8 mouse cellular contexts compared by ENCODE assay signal in the genomic region with DNA sequence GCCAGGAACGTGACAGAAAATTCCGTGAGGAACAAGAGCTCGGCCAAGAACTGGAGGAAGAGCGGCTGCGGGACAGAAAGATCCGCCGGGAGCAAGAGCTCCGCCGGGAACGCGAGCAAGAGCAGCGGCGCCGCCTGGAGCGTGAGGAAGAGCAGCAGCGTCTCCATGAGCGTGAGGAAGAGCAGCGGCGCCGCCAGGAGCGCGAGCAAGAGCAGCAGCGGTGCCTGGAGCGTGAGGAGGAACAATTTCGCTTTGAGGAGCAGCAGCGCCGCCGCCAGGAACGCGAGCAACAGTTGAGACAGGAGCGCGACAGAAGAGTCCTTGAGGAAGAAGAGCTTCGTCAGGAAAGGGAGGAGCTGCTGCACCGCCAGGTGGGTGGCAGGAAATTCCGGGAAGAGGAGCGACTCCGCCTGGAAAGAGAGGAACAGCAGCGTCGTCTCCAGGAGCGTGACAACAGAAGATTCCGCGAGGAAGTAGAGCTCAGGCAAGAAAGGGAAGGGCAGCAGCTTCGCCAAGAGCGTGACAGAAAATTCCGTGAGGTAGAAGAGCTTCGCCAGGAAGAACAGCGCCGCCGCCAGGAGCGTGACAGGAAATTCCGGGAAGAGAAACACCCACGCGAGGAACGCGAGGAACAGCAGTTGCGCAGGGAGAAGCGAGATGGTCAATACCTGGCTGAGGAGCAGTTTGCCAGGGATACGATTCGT. TPM values are rescaled to one million over a fixed set of nuclear protein-coding genes. Genes with fewer than 3 reads are reported as not detected.
DNase-seq lines count a peak whose midpoint lies in the region; ATAC-seq and TF ChIP-seq lines count a peak whose summit lies in the region.

No protein-coding gene starts in this region.

- 0 out of 2 replicates have a peak, but pooled peaks have one; percentile 41 for ATAC-seq in embryonic facial prominence, embryonic 15.5 days (ENCODE audit: insufficient number of reproducible peaks, low FRiP score, low TSS enrichment, low read depth)
- 0 out of 2 replicates have a peak, but pooled peaks have one; percentile 34 for ATAC-seq in heart, embryonic 15.5 days (replicated peaks; ENCODE audit: insufficient number of reproducible peaks, insufficient read depth, low FRiP score, low read depth)
- ATAC-seq in liver, embryonic 12.5 days: no peak

- H3K4me3 ChIP-seq in thymus, adult 2 months (ENCODE audit: control insufficient read depth, insufficient read depth, low read length): peak overlapping the region; percentile 14; the same call in 1 of the 2 replicates
- peak overlapping the region; percentile 59 for H3K4me3 ChIP-seq in embryonic facial prominence, embryonic 15.5 days (replicated peaks)
- H3K4me3 ChIP-seq in heart, embryonic 15.5 days: peak overlapping the region; percentile 76
- H3K4me3 ChIP-seq in liver, embryonic 12.5 days: peak overlapping the region; percentile 40

- peaks cover 23% of the 10 kb centered on the region for H3K27me3 ChIP-seq in thymus, adult 2 months (ENCODE audit: control insufficient read depth, insufficient read depth, low read length)
- peaks cover 29% of the 10 kb centered on the region for H3K27me3 ChIP-seq in embryonic facial prominence, embryonic 15.5 days
- H3K27me3 ChIP-seq in heart, embryonic 15.5 days: peaks cover 58% of the 10 kb centered on the region
- peaks cover 72% of the 10 kb centered on the region for H3K27me3 ChIP-seq in liver, embryonic 12.5 days (replicated peaks)

- no peak overlapping the region for H3K27ac ChIP-seq in thymus, adult 2 months (ENCODE audit: control insufficient read depth, insufficient read depth, low read length)
- peak overlapping the region; percentile 69 for H3K27ac ChIP-seq in embryonic facial prominence, embryonic 15.5 days (replicated peaks)
- 0 out of 2 replicates have a peak overlapping the region, but pooled peaks have one; percentile 11 for H3K27ac ChIP-seq in heart, embryonic 15.5 days
- no peak overlapping the region for H3K27ac ChIP-seq in liver, embryonic 12.5 days

- H3K4me2 ChIP-seq in embryonic facial prominence, embryonic 15.5 days (replicated peaks): peak overlapping the region; percentile 95
- H3K4me2 ChIP-seq in heart, embryonic 15.5 days: peak overlapping the region; percentile 93
- peak overlapping the region; percentile 70 for H3K4me2 ChIP-seq in liver, embryonic 12.5 days

- no peak for TF ChIP-seq POLR2A in thymus, adult 2 months (IDR thresholded peaks at IDR 0.05; ENCODE audit: control insufficient read depth, extremely low read depth, insufficient read depth, low read length, poor library complexity)

- H3K9ac ChIP-seq in embryonic facial prominence, embryonic 15.5 days: peak overlapping the region; percentile 21
- H3K9ac ChIP-seq in heart, embryonic 15.5 days: peak overlapping the region; percentile 52
- no peak overlapping the region for H3K9ac ChIP-seq in liver, embryonic 12.5 days

- H3K36me3 ChIP-seq in thymus, adult 2 months (ENCODE audit: control insufficient read depth, insufficient read depth, low read length): no peaks in the 10 kb centered on the region
- H3K36me3 ChIP-seq in embryonic facial prominence, embryonic 15.5 days: no peaks in the 10 kb centered on the region
- no peaks in the 10 kb centered on the region for H3K36me3 ChIP-seq in heart, embryonic 15.5 days
- H3K36me3 ChIP-seq in liver, embryonic 12.5 days: no peaks in the 10 kb centered on the region

- peak; percentile 6 for DNase-seq in thymus, adult 2 months
- DNase-seq in thymus, postnatal 25 days: no peak
- DNase-seq in kidney, postnatal 14 days: peak; percentile 73
- DNase-seq in neural tube, embryonic 10.5 days (ENCODE audit: extremely low spot score, low spot score): peak; percentile 76
- peak; percentile 35 for DNase-seq in thymus, postnatal 4 days

- H3K9me3 ChIP-seq in embryonic facial prominence, embryonic 15.5 days (replicated peaks): no peaks in the 10 kb centered on the region
- no peaks in the 10 kb centered on the region for H3K9me3 ChIP-seq in heart, embryonic 15.5 days (replicated peaks)
- H3K9me3 ChIP-seq in liver, embryonic 12.5 days (replicated peaks): no peaks in the 10 kb centered on the region

- peaks cover 11% of the 10 kb centered on the region for H3K4me1 ChIP-seq in thymus, adult 2 months (replicated peaks; ENCODE audit: control insufficient read depth, insufficient read depth, low read length)
- peaks cover 40% of the 10 kb centered on the region for H3K4me1 ChIP-seq in embryonic facial prominence, embryonic 15.5 days
- H3K4me1 ChIP-seq in heart, embryonic 15.5 days (replicated peaks): peaks cover 32% of the 10 kb centered on the region
- 0 out of 2 replicates have a peak, but pooled peaks cover 5% of the 10 kb centered on the region for H3K4me1 ChIP-seq in liver, embryonic 12.5 days

- TF ChIP-seq CTCF in thymus, adult 2 months (IDR thresholded peaks at IDR 0.05; ENCODE audit: borderline replicate concordance, control insufficient read depth, extremely low read depth, insufficient read depth, low read length, poor library complexity): no peak

- 2% methylated on average over 59 of the region's 59 CpGs for WGBS in thymus, adult 2 months
- WGBS in embryonic facial prominence, embryonic 15.5 days: under 1% methylated on average over 59 of the region's 59 CpGs
- under 1% methylated on average over 59 of the region's 59 CpGs for WGBS in heart, embryonic 15.5 days
- 2% methylated on average over 59 of the region's 59 CpGs for WGBS in liver, embryonic 12.5 days (ENCODE audit: insufficient replicate concordance)

RNA-seq across cellular contexts. Expression of gene Tchh, which starts 5.2 kb away (rescaled TPM):
- 0.14 and 0.22 TPM in 2 replicates for polyA plus RNA-seq in thymus, adult 2 months (2012; rRNA removed)
- 21.3 and 45.7 TPM in 2 replicates for polyA plus RNA-seq in embryonic facial prominence, embryonic 15.5 days (2015; fragmentation: Nextera tagmentation; extraction: Ambion mirVana)
- 0.53 and 0.67 TPM in 2 replicates for polyA plus RNA-seq in heart, embryonic 15.5 days (2015; fragmentation: Nextera tagmentation; extraction: Ambion mirVana)
- polyA plus RNA-seq in liver, embryonic 12.5 days (2016; fragmentation: Nextera tagmentation; extraction: Ambion mirVana): 0.11 and 0.16 TPM in 2 replicates

RNA-seq across cellular contexts. Expression of gene Tchhl1, which starts 21.3 kb away (rescaled TPM):
- polyA plus RNA-seq in thymus, adult 2 months (2012; rRNA removed): not detected in 2 replicates
- 1.3 and 1.7 TPM in 2 replicates for polyA plus RNA-seq in embryonic facial prominence, embryonic 15.5 days (2015; fragmentation: Nextera tagmentation; extraction: Ambion mirVana)
- polyA plus RNA-seq in heart, embryonic 15.5 days (2015; fragmentation: Nextera tagmentation; extraction: Ambion mirVana): not detected in 2 replicates
- polyA plus RNA-seq in liver, embryonic 12.5 days (2016; fragmentation: Nextera tagmentation; extraction: Ambion mirVana): not detected in 2 replicates

RNA-seq across cellular contexts. Expression of gene Rptn, which starts 53.8 kb away (rescaled TPM):
- polyA plus RNA-seq in thymus, adult 2 months (2012; rRNA removed): 1.5 and 1.6 TPM in 2 replicates
- polyA plus RNA-seq in embryonic facial prominence, embryonic 15.5 days (2015; fragmentation: Nextera tagmentation; extraction: Ambion mirVana): 18.8 and 22.8 TPM in 2 replicates
- not detected in 2 replicates for polyA plus RNA-seq in heart, embryonic 15.5 days (2015; fragmentation: Nextera tagmentation; extraction: Ambion mirVana)
- polyA plus RNA-seq in liver, embryonic 12.5 days (2016; fragmentation: Nextera tagmentation; extraction: Ambion mirVana): 0.05 and 0.06 TPM in 2 replicates

Comparison
In these comparisons a context has a peak if more than half of its experiments do, and no peak if none do; other contexts are left out.
1. H3K27ac ChIP-seq: peak in embryonic facial prominence, embryonic 15.5 days (single experiment) and heart, embryonic 15.5 days (single experiment); none in thymus, adult 2 months (single experiment) and liver, embryonic 12.5 days (single experiment).
2. H3K4me3 ChIP-seq: peak in every context shown above with its lines; median percentile 76 in heart, embryonic 15.5 days; 59 in embryonic facial prominence, embryonic 15.5 days; 40 in liver, embryonic 12.5 days; 14 in thymus, adult 2 months.
3. RNA of gene Tchh, which starts 5.2 kb away (polyA plus RNA-seq): 21.3 to 45.7 TPM in embryonic facial prominence, embryonic 15.5 days; 0.53 to 0.67 TPM in heart, embryonic 15.5 days, 0.14 to 0.22 TPM in thymus, adult 2 months and 0.11 to 0.16 TPM in liver, embryonic 12.5 days; every median in the first group is over 10 times any median in the second.
4. Peak in every context shown above with its lines, with median percentiles within 50 percentile points of each other: H3K4me2 ChIP-seq.